Mouse (Mus musculus) retina, adult 2 months (tissue): ENCODE measurements at regions not wholly inside any gene's neighbourhood (a gene's known extent, or its start where the extent isn't known, plus 50 kb on each side); places are given as distances from the start of the nearest gene placed in this dataset.
"Not testable (repeated sequence)": the region's sequence is repeated elsewhere in the genome, so short reads cannot be mapped to it uniquely, and the experiment has no call there.

Source experiments
- DNase-seq: peaks from one replicate; pipeline ENCODE4 v3.0.0-alpha.2; 2012; ENCODE audit warnings: low read depth, low spot score

- no peak for DNase-seq
Observed at GRCm38 (mm10) chr8:126877039-126877365, 68.6 kb downstream of the Tomm20 start.

- DNase-seq, result no peak
Observed at GRCm38 (mm10) chr8:126876300-126877038, 69.2 kb downstream of the Tomm20 start.

GRCm38 (mm10) chr8:126875491-126876155, 70.0 kb downstream of the Tomm20 start:
- no peak for DNase-seq

GRCm38 (mm10) chr8:126874846-126875245, 70.8 kb downstream of the Tomm20 start:
- no peak for DNase-seq

GRCm38 (mm10) chr8:126874126-126874730, 71.4 kb downstream of the Tomm20 start:
- no peak for DNase-seq

- DNase-seq, result no peak
Observed at GRCm38 (mm10) chr8:126873306-126873705, 72.3 kb downstream of the Tomm20 start.

- no peak for DNase-seq
Observed at GRCm38 (mm10) chr8:126872574-126872973, 73.1 kb downstream of the Tomm20 start.

- DNase-seq, result no peak
Observed at GRCm38 (mm10) chr8:126872133-126872532, 73.5 kb downstream of the Tomm20 start.

GRCm38 (mm10) chr8:126869464-126869850, 76.2 kb downstream of the Tomm20 start:
- no peak for DNase-seq

GRCm38 (mm10) chr8:126868831-126869463, 76.7 kb downstream of the Tomm20 start:
- no peak for DNase-seq

GRCm38 (mm10) chr8:126867121-126867988, 78.3 kb downstream of the Tomm20 start:
- no peak for DNase-seq

GRCm38 (mm10) chr8:126864314-126864948, 81.2 kb downstream of the Tomm20 start:
- DNase-seq, result no peak

GRCm38 (mm10) chr8:126863661-126864060, 82.0 kb downstream of the Tomm20 start:
- not testable (repeated sequence) for DNase-seq

- no peak for DNase-seq
Observed at GRCm38 (mm10) chr8:126861754-126862153, 83.9 kb downstream of the Tomm20 start.

GRCm38 (mm10) chr8:126860630-126861029, 85.0 kb downstream of the Tomm20 start:
- DNase-seq, result no peak

GRCm38 (mm10) chr8:126859706-126860424, 85.8 kb downstream of the Tomm20 start:
- DNase-seq, result no peak

GRCm38 (mm10) chr8:126857307-126858203, 88.1 kb downstream of the Tomm20 start:
- DNase-seq, result no peak

- DNase-seq, result no peak
Observed at GRCm38 (mm10) chr8:126855914-126856313, 89.7 kb downstream of the Tomm20 start.

- no peak for DNase-seq
Observed at GRCm38 (mm10) chr8:126855056-126855609, 90.5 kb downstream of the Tomm20 start.
